Mouse (Mus musculus) C2C12 (cell line): ENCODE measurements around the gene E2f8.

Experiments used
- CEBPB ChIP-seq: IDR thresholded peaks from one replicate; pipeline ENCODE4 v1.6.1; 2011; ENCODE audit warnings: low read depth, mild to moderate bottlenecking, control low read depth, moderate library complexity
- CTCF ChIP-seq: IDR thresholded peaks from one replicate; pipeline ENCODE4 v1.5.1; 2011; ENCODE audit not compliant: control insufficient read depth, insufficient read depth, insufficient read length
- MAX ChIP-seq: IDR thresholded peaks from one replicate; pipeline ENCODE4 v1.6.1; 2011; ENCODE audit warnings: mild to moderate bottlenecking, control low read depth
- MYOD1 ChIP-seq: IDR thresholded peaks from one replicate; pipeline ENCODE4 v1.6.1; 2011; ENCODE audit warnings: low read depth; ENCODE audit not compliant: control insufficient read depth, insufficient read length
- MYOG ChIP-seq: IDR thresholded peaks from one replicate; pipeline ENCODE4 v1.6.1; 2011; ENCODE audit not compliant: control insufficient read depth, insufficient read length; ENCODE audit errors: extremely low read depth
- USF1 ChIP-seq: IDR thresholded peaks from one replicate; pipeline ENCODE4 v1.6.1; 2011; ENCODE audit warnings: low read depth, mild to moderate bottlenecking, control low read depth, moderate library complexity

DNA sequence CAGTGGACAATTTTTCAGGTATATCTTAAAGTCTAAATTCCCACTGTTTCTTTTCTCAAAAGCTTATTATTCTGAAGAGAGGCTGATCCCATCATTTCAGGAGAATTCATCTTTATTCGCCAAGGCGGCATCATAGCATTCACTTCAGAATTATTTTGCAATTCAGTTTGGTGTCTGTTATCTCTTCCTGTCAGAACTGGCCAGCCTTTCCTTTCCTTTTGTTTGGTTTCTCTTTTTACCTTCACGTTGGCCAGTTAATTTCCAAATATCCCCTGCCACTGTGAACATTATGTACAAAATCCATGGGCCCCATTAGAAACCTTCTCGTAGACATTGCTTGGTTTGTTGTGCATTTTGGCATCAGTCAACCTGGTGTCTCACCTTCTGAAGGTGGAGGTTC lies 22.0 kb downstream of the E2f8 start:
- TF ChIP-seq MYOG (no peak), MAX (no peak), CTCF (no peak), MYOD1 (no peak), USF1 (no peak), CEBPB (no peak)
